Comparison of ENCODE assay signal across 9 mouse cellular contexts in the genomic region with DNA sequence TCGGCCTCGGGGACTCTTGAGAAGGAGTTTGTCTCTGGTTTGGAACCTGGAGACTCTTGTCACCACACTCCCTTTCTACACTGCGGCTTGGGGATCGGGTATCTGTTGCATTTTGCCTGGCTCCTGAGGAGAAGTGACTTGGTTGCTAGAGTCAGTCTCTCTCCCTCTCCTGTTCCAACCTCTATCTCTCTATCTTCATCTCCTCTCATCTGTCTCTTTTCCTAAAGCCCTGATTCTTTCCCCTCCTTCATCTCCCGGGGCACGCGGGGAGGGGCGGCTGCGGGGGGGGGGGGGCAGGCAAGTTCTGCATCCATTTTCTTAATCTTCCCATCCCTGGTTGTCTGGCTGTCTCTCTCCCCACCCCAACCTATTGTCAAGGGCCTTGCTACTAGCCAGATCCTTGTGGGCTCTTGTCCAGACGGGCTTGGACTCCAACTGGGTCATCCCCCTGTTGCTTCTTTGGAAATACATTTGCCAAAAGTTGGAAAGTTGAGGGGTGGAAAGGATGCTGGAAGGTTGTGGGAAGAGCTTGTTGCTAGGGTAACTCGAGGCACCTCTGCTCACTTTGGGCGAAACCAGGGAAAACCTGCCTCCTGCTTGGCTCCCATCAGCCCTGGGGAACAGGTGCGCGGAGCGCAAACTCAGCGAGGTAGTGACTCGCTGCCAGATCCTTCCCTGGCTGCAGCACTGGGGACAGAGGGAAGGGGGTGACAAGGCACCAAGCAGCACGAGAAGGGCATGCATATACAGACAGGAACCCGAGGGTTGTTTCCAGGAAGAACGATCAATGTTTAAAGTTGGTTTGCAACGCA. TPM values are rescaled to one million over a fixed set of nuclear protein-coding genes. Genes with fewer than 3 reads are reported as not detected.
A peak's percentile ranks its signal among the peaks of the same experiment; 100 is the strongest.
DNase-seq lines count a peak whose midpoint lies in the region; ATAC-seq and TF ChIP-seq lines count a peak whose summit lies in the region.
"Had no signal": no experiment of that assay in that cellular context is flagged by ENCODE, and none has a peak within 500 bp of the region (broad histone marks: within the 10 kb centered on the region; RNA-seq: fewer than 3 reads in every experiment).

No protein-coding gene starts in this region.

- H3K4me2 ChIP-seq in heart, postnatal 0 days (ENCODE audit: low read depth, low read length) = peak overlapping the region; percentile 92
- peak overlapping the region; percentile 99 for H3K4me2 ChIP-seq in forebrain, embryonic 15.5 days (replicated peaks)
- peak overlapping the region; percentile 46 for H3K4me2 ChIP-seq in liver, embryonic 15.5 days

- H3K27ac ChIP-seq in heart, postnatal 0 days (ENCODE audit: low read depth) = no peak overlapping the region
- H3K27ac ChIP-seq in heart, adult 2 months = no peak overlapping the region
- H3K27ac ChIP-seq in forebrain, embryonic 15.5 days (replicated peaks) = peak overlapping the region; percentile 65
- no peak overlapping the region for H3K27ac ChIP-seq in liver, embryonic 15.5 days (replicated peaks)

- no peaks in the 10 kb centered on the region for H3K79me2 ChIP-seq in heart, adult 2 months (replicated peaks; ENCODE audit: control insufficient read depth, insufficient read depth, low read length)

- no peaks in the 10 kb centered on the region for H3K36me3 ChIP-seq in heart, postnatal 0 days (replicated peaks; ENCODE audit: control insufficient read depth, insufficient read depth, low read length)
- H3K36me3 ChIP-seq in heart, adult 2 months (ENCODE audit: control insufficient read depth, insufficient read depth, low read length) = no peaks in the 10 kb centered on the region
- H3K36me3 ChIP-seq in forebrain, embryonic 15.5 days = no peaks in the 10 kb centered on the region
- no peaks in the 10 kb centered on the region for H3K36me3 ChIP-seq in liver, embryonic 15.5 days (replicated peaks)

- no peaks in the 10 kb centered on the region for H3K9me3 ChIP-seq in heart, postnatal 0 days (replicated peaks; ENCODE audit: control insufficient read depth, low read length)
- H3K9me3 ChIP-seq in forebrain, embryonic 15.5 days = no peaks in the 10 kb centered on the region
- no peaks in the 10 kb centered on the region for H3K9me3 ChIP-seq in liver, embryonic 15.5 days (replicated peaks)

- TF ChIP-seq POLR2A in heart, adult 2 months (IDR thresholded peaks at IDR 0.05; ENCODE audit: insufficient read depth, low read depth, low read length) = no peak

- TF ChIP-seq EP300 in heart, postnatal 0 days (IDR thresholded peaks at IDR 0.05; ENCODE audit: low read depth) = no peak
- TF ChIP-seq EP300 in heart, adult 2 months (IDR thresholded peaks at IDR 0.05; ENCODE audit: insufficient read depth, low read depth, low read length) = no peak

- ATAC-seq in heart, postnatal 0 days (ENCODE audit: insufficient read depth, low read depth) = no peak
- ATAC-seq in cerebellum, adult (ENCODE audit: insufficient number of reproducible peaks, low FRiP score, low TSS enrichment) = peak; percentile 71
- peak; percentile 48; the same call in 1 of the 2 replicates for ATAC-seq in forebrain, embryonic 15.5 days (replicated peaks)
- no peak for ATAC-seq in liver, embryonic 15.5 days (ENCODE audit: insufficient read depth)

- H3K4me3 ChIP-seq in heart, postnatal 0 days (ENCODE audit: low read depth, low read length) = peak overlapping the region; percentile 57
- H3K4me3 ChIP-seq in heart, adult 2 months = no peak overlapping the region
- peak overlapping the region; percentile 79 for H3K4me3 ChIP-seq in forebrain, embryonic 15.5 days
- H3K4me3 ChIP-seq in liver, embryonic 15.5 days (replicated peaks) = 0 out of 2 replicates have a peak overlapping the region, but pooled peaks have one; percentile 22

- H3K9ac ChIP-seq in heart, postnatal 0 days (replicated peaks; ENCODE audit: low read depth, low read length) = no peak overlapping the region
- no peak overlapping the region for H3K9ac ChIP-seq in heart, adult 2 months (ENCODE audit: low read depth, low read length)
- H3K9ac ChIP-seq in forebrain, embryonic 15.5 days (replicated peaks) = peak overlapping the region; percentile 83
- no peak overlapping the region for H3K9ac ChIP-seq in liver, embryonic 15.5 days

- WGBS in heart, postnatal 0 days = 9% methylated on average over 21 of the region's 21 CpGs
- 15% methylated on average over 21 of the region's 21 CpGs for WGBS in heart, adult 2 months
- WGBS in forebrain, embryonic 15.5 days = 4% methylated on average over 21 of the region's 21 CpGs
- 9% methylated on average over 21 of the region's 21 CpGs for WGBS in liver, embryonic 15.5 days (ENCODE audit: insufficient replicate concordance)

- peaks cover 34% of the 10 kb centered on the region for H3K27me3 ChIP-seq in heart, postnatal 0 days (ENCODE audit: control insufficient read depth, insufficient read depth, low read length)
- peaks cover 8% of the 10 kb centered on the region for H3K27me3 ChIP-seq in heart, adult 2 months (ENCODE audit: control insufficient read depth, insufficient read depth, low read length)
- H3K27me3 ChIP-seq in forebrain, embryonic 15.5 days = no peaks in the 10 kb centered on the region
- H3K27me3 ChIP-seq in liver, embryonic 15.5 days = peaks cover 67% of the 10 kb centered on the region

- intact Hi-C loops in heart, adult 2 months (cut with DNase I) = no loop called here

- peaks cover 10% of the 10 kb centered on the region for H3K4me1 ChIP-seq in heart, postnatal 0 days (ENCODE audit: control insufficient read depth, insufficient read depth)
- peaks cover 2% of the 10 kb centered on the region for H3K4me1 ChIP-seq in heart, adult 2 months (ENCODE audit: control insufficient read depth, insufficient read depth, low read length)
- H3K4me1 ChIP-seq in forebrain, embryonic 15.5 days = peaks cover 22% of the 10 kb centered on the region
- no peaks in the 10 kb centered on the region for H3K4me1 ChIP-seq in liver, embryonic 15.5 days (replicated peaks)

- no peak for TF ChIP-seq CTCF in heart, postnatal 0 days (IDR thresholded peaks at IDR 0.05; ENCODE audit: low read depth)
- TF ChIP-seq CTCF in heart, adult 2 months (IDR thresholded peaks at IDR 0.05) = no peak

- no peak for DNase-seq in heart, postnatal 0 days (ENCODE audit: low spot score)
- DNase-seq in heart, adult 2 months = no peak
- no peak for DNase-seq in adrenal gland, postnatal 10 days
- no peak for DNase-seq in thymus, postnatal 4 days
- no peak for DNase-seq in c-Kit-positive CD71-positive TER-119-positive erythroid progenitor cells, embryonic 14.5 days (ENCODE audit: low spot score)

RNA-seq across cellular contexts. Expression of a gene that starts 0.9 kb away (rescaled TPM):
- 0.42 and 0.66 TPM in 2 replicates for total RNA-seq in heart, postnatal 0 days (2014; rRNA removed; ENCODE audit: low replicate concordance)
- 0.10 and 0.31 TPM in 2 replicates for polyA plus RNA-seq in heart, postnatal 0 days (2015; fragmentation: Nextera tagmentation; extraction: Ambion mirVana)
- under 1 TPM in 1 of 2 experiments, not detected in 1; 0.14 TPM for total RNA-seq in heart, adult 2 months (2021)
- polyA plus RNA-seq in heart, adult 2 months (2012; rRNA removed) = 0.25 and 0.76 TPM in 2 replicates
- 7.9 and 8.4 TPM in 2 replicates for polyA plus RNA-seq in forebrain, embryonic 15.5 days (2015; fragmentation: Nextera tagmentation; extraction: Ambion mirVana)
- polyA plus RNA-seq in liver, embryonic 15.5 days (2015; fragmentation: Nextera tagmentation; extraction: Ambion mirVana) = 0.10 and 0.29 TPM in 2 replicates
- under 1 TPM; 0.51 to 0.82 TPM for total RNA-seq in adrenal gland, postnatal 10 days (2021)
- total RNA-seq: MEL had no signal

RNA-seq across cellular contexts. Expression of a gene that starts 29.7 kb away (rescaled TPM):
- total RNA-seq in heart, postnatal 0 days (2014; rRNA removed; ENCODE audit: low replicate concordance) = 331 and 333 TPM in 2 replicates
- polyA plus RNA-seq in heart, postnatal 0 days (2015; fragmentation: Nextera tagmentation; extraction: Ambion mirVana) = 642 and 671 TPM in 2 replicates
- 1,000 to 10,000 TPM; 1,125 to 1,306 TPM for total RNA-seq in heart, adult 2 months (2021)
- polyA plus RNA-seq in heart, adult 2 months (2012; rRNA removed) = 480 and 876 TPM in 2 replicates
- polyA plus RNA-seq in forebrain, embryonic 15.5 days (2015; fragmentation: Nextera tagmentation; extraction: Ambion mirVana) = 38.9 and 41.4 TPM in 2 replicates
- 82.5 and 101 TPM in 2 replicates for polyA plus RNA-seq in liver, embryonic 15.5 days (2015; fragmentation: Nextera tagmentation; extraction: Ambion mirVana)
- 1,000 to 10,000 TPM; 1,259 to 1,274 TPM for total RNA-seq in adrenal gland, postnatal 10 days (2021)

Comparison
In these comparisons a context has a peak if more than half of its experiments do, and no peak if none do; other contexts are left out.
1. ATAC-seq: peak in cerebellum, adult (single experiment) and forebrain, embryonic 15.5 days (single experiment); none in heart, postnatal 0 days (single experiment) and liver, embryonic 15.5 days (single experiment).
2. H3K4me2 ChIP-seq: peak in every context shown above with its lines; median percentile 99 in forebrain, embryonic 15.5 days; 92 in heart, postnatal 0 days; 46 in liver, embryonic 15.5 days.